Mouse (Mus musculus) thymus, postnatal 10 days (tissue): ENCODE data around the gene Micall2.

ENCODE experiments used
- DNase-seq, 2 experiments: peaks; one replicate each; pipeline ENCODE4 v3.0.0; 2021; ENCODE audit warnings: low spot score in 2 of 2

Gene Micall2

GRCm38 (mm10) chr5:139681832-139682630, 54.1 kb downstream of the Micall2 start:
- no peak for DNase-seq

DNA sequence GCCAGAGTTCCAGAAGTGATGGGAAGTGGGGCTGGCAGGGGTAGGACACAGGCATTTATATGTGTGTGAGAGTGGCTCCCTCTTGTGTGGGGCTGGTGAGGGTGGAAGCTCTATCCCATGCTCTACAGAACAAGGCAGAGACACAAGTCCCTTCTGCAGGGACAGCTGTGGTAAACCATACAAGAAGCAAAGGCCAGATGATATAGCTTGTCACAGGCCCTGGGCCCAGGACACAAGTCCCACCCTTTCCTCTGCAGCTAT, 60.5 kb downstream of the Micall2 start:
- no peak for DNase-seq

- no peak for DNase-seq
These were observed 61.0 kb downstream of the Micall2 start for GRCm38 (mm10) chr5:139674940-139675706.

GRCm38 (mm10) chr5:139669380-139669779, 66.8 kb downstream of the Micall2 start:
- no peak for DNase-seq

DNA sequence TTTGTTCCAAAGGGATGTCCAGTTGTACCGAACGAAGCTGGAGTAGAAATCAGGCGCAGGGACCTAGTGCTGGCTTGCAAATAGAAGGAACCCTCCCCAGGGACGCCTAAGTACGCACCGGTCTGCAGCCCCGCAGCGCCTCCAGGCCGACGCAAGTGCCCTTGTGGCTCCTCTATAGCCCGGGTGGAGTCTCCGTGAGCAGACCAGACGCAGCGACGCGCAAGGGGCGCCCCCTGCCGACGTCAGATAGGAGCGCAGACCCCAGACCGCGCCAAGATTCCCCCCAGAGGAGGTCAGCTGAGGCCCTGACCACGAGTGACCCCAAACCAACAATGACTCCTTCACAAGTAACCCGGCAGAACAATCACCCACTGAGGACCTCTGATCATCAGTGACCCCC, 67.6 kb downstream of the Micall2 start:
- DNase-seq, result peak in 1 of 2 experiments; percentile 46

GRCm38 (mm10) chr5:139666496-139666895, 69.6 kb downstream of the Micall2 start:
- DNase-seq, result no peak

GRCm38 (mm10) chr5:139665375-139665774, 70.8 kb downstream of the Micall2 start:
- no peak for DNase-seq

DNA sequence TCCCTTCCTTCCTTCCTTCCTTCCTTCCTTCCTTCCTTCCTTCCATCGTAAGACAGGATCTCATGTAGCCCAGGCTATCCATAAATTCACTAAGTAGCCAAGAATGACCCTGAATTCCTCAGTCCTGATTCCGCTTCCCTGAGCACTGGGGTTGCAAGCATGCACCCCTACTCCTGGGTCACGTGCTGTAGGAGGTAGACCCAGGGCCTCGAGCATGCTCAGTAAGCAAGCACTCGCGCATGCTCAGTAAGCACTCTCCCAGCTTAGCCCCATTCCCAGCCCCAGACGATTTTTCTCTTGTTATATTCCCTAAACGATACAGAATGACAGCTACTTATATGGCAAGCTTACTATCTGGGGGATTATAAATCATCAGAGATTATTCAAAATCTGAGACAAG, 74.4 kb downstream of the Micall2 start:
- DNase-seq, result no peak

GRCm38 (mm10) chr5:139659307-139659706, 76.8 kb downstream of the Micall2 start:
- no peak for DNase-seq

DNA sequence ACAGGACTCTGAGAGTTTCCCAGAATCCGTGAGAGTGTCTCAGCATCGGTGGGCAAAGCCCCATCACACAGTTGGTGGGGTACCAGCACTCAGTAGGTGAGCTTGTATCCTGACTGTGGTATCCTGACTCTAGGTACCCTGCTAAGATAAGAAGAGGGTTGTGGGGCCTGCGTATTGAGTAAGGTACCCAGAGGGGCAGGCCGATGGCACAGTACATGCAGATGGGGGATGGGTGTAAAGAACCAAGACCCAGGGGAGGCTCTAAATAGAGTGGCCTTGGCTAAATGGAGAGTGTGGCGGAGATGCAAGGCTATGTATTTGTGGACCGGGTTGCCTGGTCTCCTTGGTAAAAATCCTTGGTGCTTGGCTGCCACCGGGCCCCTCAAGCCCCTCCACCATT, 77.3 kb downstream of the Micall2 start:
- DNase-seq, result no peak

DNA sequence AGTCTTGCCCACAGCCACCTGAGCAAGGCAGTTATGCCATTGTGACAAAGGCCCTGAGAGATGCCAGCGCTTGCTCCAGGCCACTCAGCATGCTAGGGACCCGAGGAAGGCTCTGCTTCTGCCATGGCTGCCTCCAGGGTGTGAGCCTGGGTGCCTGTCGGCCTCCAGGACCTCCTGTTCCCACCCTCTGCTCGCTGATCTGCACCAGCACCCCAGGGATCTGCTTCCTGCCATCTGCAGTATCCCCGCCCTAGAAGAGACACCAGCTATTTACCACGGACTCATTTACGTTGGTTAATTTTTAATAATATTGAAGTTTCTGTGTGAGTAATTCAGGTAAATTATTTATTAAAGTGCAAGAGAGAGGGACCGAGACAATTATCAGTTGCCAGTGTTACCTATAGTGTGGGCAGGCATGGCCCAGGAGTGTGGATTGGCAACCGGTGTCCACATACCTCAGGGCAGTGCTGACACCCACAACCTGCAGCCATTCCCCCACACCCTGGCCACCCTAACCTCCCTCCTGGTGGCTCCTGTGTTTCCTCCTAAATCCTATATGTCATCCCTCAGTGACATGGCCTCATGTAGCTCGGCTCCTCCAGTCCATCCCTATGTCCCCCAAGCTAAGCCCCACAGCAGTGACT, 78.1 kb downstream of the Micall2 start:
- DNase-seq, result no peak
